Mouse (Mus musculus) induced T-regulatory cell, adult 2 months (primary cell): Measurements from ENCODE around the gene Adam19.

Experiments used
- DNase-seq: peaks from one replicate; pipeline ENCODE4 v3.0.0-alpha.2; 2012; ENCODE audit warnings: low read depth

The Adam19 gene

DNA sequence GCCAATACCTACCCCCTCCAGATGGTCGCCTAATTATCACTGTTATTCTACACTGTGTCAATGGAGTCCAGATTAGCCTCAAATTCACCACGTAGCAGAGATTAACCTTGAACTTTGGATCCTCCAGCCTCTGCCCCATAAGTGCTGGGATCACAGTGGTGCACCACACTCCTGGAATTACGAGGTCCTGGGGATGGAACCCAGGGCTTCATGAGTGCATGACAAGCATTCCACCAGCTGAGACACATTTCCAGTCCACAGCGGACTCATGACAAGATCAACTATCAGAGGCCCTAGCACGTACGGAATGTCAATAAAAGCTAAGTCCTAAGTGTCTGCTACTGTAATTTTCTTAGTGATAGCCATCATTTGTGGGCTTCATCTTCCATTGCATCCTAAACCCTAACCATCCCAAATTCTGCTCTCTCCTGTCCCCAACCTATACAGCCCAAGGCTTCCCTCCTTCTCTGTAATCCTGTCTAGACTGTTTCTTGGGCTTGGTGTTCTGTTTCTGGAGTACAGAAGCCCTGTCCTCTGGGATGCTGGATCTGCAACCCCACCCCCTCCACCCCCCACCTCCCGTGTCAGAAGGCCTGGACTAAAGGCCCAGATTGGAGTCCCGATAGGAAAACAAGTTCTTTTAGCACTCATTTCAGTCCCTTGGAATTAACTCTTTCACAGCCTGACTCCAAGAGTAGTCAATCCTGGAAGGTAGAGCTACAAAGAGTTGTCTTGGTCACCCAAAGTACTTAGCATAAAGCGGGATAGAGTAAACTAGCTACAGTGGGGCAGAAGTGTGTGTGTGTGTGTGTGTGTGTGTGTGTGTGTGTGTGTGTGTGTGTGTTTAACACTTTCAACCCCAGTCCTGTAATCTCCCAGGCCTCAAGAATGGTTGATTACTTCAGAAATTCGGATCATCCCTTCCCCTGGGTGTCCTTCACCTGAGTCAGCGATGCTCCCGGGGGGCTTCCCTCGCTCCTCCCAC is 589 bp upstream of the Adam19 start:
- DNase-seq, result no peak

DNA sequence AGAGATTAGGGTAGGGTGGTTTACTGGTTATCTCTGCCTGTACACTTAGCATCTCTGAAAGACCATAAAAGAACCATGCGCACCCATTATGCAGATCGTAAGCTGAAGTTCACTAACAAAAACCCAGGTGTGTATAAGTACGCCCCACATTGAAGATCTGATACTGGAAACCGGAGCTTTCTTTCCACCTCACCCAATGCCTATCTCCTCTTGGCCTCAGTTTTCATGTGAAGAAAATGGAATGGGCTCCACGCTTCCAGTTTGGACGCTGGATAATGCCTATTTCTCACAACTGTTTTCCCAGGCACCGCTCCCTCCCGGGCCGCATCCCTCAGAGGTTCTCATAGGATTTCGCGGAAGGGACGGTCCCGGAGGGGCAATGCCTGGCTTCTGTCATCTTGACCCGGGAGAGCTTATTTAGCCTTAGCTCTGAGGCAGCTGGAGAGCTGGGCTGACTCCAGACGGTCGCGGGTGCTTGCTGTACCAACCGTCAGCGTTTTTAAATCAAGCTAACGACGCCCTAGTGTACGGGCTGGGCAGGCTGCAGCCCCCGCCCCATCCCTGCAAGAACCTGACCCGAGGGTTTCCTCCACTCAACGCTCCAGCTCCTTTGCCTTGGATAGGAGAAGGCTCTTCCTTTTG is 1.1 kb downstream of the Adam19 start:
- peak; percentile 60 for DNase-seq

DNA sequence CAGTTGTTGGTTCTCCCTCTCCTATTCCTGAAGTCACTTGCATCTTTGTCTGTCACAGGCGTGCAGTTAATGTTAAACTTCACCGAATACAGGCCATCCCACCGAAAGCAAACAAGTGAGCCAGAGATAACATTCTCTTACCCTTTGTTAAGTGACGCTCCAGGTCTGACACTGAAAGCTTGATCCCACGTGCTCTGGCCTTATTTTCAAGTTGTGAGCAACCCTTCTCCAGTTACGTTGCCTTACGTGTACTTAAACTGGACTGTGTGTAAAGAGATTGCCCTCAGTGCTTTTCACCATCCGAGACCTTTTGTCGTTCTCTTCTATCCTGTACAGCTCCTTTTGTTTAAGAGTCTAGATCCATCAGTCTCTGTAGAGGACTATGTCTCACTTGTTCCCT is 2.2 kb downstream of the Adam19 start:
- peak; percentile 59 for DNase-seq

DNA sequence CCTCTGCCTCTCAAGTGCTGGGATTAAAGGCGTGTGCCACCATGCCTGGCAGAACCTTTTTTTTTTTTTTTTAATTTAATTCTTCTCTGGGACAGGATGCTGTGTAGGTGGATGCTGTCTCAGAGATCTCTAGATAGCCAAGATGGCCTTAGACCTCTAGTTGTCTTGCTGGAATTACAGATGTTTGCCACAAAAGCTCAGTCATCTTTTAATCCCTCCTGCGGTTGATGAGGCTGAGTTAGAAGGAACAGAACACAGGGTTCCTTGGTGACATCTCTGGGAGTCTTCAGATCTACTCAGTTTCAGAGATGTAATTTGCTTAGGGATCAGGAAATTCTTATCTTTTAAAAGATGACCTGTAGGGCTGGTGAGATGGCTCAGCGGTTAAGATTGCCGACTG is 3.1 kb downstream of the Adam19 start:
- DNase-seq, result peak; percentile 52

DNA sequence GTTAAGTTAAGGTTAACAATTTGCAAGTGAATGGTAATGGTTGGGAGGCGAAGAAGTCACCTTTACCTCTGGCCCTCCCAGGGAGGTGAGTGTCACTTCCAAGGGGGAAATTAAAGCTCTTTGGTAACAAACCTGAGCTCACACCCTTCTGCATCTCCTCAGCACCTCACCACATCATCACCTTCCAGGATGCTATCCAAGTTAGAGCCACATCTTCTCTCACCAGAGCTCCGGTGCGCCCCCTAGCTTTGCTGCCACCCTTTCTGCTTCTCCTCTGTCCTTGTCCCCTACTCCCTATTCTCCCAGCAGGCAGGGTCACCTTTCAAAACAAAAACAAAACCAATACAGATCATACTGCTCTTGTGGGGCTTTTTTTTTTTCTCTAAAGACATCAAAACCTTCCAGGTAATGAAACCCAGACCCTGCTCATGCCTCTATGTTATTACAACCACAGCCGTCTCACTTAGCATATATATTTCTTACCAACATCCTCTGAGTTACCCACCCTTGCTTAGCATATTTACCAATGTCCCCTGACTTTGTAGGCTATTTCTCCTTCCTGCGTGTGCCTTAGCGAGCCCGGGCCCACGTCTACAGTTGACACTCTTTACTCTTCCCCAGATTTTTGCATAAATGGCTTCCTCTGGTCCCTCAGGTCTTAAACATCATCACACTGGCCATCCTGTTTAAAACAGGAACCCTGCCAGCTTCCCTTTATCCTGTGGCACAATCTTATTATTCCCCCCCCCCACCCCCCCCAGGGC is 4.3 kb downstream of the Adam19 start:
- DNase-seq, result peak; percentile 64

DNA sequence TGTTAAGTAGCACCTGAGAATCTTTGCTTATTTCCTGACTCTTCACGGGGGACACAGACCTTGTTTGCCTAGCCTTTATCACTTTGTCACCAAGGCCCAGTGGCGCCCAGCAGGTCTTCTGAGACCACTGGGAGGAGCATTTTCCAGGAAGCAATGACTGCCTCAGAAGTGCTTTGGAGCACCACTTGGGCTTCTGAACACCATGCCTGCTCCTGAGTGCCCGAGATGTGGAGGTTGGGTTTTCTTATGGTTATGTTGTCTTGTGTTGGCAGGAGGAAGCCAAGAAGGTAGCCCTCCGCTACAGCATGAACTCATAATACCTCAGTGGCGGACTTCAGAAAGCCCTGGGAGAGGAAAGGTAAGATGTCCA is 4.8 kb downstream of the Adam19 start:
- peak; percentile 21 for DNase-seq

DNA sequence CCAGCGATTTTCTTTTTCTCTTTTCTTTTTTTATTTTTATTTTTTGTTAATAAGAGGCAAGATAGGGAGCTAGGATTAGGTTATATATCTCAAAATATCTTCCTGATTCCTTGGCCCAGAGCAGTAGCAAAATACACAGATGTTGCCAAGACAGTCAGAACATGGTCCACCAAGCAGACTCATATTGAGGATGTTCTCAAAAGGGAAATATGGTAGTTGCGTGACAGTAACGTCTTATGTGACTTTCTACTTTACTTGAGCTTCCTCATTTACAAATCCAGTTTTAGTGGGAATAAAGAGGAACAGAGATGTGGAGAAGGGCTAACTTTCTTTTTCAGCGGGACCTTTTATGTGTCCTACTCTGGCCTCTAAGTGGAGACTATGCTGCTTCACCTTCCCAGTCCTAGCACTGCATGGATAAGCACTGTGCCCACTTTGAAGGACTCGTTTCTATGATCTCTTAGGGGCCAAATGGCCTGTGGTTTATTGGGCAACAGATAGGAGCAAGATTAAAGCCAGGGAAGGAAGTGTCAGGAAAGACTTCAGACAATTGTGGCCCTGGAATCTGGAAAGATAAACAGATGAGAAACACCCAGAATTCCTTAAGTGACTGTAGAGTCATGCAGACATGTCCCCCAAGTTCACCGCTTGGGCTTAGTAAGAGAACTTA is 6.1 kb downstream of the Adam19 start:
- DNase-seq, result peak; percentile 12

DNA sequence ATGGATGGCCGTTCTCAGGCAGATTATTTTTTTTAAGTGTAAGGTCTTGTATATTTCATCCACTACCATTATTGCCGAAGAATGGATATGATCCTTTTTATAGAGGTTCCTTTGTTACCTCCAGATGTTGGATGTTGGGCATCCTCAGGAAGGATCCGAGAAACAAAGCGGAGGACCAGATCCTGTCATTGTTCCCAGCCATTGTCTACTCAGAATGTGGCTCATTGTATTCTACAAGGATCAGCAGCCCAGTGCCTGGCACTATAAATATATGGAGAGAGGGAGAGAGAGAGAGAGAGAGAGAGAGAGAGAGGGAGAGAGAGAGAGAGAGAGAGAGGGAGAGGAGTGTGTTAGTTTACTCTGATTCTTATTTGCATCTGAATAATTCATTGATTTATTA is 6.8 kb downstream of the Adam19 start:
- DNase-seq, result no peak

DNA sequence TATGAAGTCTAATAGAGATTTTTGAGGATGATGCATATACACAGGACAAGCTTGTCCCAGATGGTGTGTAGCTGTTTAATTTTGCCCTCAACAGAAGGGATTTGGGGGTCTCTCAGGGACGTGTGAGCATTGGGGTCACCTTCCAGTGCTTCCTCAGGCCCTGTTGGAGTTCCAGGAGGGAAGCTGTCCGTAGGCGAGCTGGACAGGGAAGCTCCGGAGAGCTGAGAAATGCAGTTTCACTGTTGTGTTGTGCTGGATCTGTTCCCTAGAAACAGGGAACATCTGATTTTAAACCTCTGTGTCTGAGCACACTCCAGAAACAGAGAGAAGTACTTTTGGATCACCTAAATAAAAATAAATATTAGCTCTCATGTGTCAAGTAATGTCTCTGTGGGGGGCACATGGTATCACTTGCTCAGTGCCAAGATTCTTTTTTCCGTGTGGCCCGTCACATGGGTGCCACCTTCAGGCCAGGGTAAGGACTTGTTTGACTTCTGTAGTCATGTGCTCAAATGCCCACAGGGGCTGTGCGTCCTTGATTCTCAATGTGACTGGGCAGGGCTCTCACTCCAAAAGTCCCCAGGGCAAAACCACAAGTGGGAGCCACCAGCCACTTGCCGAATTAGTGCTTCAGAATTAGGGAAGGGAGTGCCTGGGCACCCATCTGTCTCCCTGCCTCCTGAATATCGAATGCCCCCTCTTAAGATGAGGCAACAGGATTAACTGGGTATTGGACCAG is 7.4 kb downstream of the Adam19 start:
- DNase-seq, result peak; percentile 59

DNA sequence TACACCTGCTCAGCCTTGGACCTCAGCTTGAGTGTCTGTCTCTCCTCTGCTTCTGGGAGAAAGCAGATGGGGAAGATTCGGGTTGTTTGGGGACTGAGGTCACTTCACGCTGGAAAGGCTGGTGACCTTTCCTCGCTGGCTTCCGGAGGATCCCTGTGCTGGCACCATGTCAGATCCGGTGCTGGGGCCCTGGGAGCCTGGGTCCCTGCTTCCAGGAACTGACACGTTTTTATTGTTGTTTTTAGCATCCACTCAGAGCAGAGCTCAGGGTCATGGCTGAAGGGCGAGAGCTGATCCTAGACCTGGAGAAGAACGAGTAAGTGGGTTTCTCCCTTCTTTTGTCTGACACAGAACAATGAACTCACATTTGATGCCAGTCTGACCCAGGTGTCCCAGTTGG is 9.0 kb downstream of the Adam19 start:
- no peak for DNase-seq

DNA sequence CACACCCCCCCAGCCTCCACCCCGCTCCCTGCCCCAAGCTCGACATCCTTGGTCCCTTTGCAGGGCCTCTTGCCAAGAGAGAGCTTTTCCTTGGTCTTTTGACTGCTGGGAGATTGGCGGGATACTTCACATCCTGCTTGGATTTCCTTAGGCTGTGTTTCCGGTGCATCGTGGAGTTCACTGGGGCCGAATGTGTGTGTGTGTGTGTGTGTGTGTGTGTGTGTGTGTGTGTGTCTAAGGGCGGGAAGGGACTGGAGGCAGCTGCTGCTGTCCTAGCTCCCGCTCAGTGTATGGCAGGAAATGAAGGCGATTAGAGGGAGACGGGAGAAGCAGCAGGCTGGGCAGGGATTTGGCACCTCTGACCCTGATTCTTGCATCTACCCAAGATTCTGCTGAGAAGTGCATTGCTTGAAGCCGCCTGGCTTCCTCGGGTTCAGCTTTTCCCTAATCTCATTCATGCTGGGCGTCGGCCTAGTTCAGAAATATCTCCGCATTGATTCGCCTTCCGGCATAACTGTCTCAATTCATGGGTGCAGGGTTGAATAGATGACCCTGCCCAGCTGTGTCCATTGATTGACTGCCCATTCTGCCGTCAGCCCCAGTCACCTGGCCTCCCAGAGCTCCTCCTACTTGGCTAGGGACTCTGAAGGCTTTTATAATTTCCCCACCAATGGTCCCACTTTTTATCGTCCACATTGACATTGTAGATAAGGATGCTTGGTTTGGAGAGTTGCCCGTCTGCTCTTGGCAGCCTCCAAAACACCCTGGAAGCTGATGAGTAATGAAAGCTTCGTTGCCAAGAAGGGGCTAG is 9.6 kb downstream of the Adam19 start:
- no peak for DNase-seq

DNA sequence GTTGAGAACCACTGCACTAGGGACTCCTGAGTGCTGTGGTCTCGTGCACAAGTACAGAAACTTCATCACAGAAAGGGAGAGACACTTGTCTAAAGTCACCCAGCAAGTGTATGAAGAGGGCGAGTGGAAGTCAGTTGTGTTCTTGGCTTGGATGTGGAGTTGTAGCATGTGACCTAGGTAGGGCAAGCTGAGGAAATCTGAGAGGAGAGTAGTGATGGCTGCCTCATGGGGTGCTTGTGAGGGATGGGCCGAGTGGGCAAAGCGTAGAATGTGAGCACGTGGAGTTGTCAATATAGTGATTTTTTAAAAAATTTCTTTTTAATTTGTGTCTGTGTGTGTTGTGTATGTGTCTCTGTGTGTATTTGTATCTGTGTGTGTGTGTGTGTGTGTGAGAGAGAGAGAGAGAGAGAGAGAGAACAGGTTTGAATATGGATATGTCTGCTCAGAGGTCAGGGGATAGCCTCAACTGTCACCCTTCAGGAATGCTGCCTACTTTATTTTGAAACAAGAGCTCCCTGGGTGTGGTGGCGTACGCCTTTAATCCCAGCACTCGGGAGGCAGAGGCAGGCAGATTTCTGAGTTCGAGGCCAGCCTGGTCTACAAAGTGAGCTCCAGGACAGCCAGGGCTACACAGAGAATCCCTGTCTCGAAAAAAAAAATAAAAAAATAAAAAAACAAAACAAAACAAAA is 11.7 kb downstream of the Adam19 start:
- no peak for DNase-seq

DNA sequence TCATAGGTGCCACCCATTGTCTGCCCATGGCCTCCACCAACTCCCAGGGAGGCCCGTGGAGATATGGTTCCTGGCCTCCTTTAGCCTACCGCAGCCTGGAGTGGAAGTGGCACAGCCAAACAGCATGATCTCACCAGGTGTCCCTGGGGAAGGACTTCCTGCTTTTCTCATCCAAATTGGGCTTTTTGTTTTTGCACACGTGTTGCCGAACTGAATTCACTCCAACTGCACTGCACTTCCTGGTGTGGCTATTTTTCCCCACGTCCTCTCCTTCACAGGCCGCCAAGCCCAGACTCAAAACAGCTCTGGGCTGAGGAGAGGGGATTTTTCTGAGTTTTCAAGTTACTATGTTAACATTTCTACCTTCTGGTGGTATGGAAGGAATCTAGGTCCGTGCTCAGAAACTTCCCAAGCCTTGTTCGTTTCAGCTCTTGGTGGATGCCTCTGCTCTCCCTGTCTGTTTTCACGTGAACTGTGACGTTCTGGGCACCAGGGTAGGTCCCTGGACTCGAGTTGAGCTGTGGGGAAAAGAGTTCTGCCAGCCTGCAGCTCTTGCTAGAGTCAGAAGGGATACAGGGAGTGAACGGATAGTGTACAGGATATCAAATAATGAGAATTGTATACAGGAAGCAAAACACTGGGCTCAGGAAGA is 13.1 kb downstream of the Adam19 start:
- DNase-seq, result peak; percentile 55

DNA sequence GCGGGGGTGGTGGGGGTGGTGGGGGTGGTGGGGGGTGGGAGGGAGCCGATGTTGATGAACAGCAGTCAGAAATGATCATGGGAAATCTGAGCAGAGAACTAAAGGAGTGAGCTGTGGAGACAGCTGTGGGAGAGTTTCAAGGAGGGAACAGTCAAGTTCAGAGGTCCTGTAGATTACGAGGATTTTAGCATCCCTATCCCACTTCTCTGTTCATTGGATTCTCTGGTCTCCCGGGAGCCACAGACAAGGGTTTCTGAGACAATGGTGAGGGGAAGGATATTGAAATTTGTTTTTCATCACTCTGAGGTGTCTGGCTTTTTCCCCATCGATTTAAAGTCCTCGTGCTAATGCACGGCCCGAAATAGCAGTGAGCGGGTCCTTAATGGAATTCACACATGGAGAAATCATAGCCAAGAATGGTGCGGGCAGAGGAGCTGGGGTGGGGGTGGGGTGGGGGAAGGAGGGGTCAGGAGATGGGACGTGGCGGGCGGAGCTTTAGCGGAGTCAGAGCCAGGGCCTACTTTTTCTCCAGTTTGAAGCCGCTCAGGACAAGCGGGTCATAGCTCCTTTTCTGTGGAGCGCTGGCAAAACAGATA is 13.7 kb downstream of the Adam19 start:
- no peak for DNase-seq

DNA sequence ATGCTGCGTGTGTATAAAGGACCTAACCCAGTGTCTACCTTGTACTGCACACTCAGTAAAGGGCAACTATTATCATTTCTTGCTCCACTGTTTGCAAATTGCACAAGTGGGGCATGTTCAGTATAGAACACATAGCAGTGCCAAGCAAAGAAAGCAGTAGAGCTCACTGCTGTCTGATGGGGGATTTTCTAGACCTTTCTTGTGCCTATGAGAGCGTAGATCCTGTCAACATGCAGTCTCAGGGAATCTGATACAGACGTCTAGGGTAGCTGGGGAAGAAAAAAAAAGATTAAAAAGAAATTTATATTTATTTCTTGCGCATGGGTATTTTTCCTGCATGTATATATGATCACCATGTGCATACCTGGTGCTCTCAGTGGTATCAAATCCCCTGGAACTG is 14.4 kb downstream of the Adam19 start:
- no peak for DNase-seq

DNA sequence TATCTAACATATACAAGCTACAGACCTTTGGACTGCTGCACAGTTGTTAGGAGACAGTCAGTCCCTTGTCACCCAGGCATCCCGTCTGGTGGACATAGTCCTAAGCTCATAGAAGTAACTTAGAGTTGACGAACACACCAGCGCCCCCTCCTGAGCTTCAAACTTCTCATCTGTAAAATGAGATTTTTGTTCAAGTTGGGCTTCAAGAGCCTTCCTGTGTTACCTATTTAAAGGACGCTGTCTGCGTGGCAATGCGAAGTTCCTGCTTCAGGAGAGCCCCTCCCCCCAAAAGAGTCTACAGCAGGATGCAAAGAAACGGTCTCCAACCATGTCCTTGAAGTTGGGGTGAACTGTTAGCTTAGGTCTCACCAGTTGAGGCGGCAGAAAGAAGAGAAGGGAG is 15.0 kb downstream of the Adam19 start:
- DNase-seq, result peak; percentile 59

DNA sequence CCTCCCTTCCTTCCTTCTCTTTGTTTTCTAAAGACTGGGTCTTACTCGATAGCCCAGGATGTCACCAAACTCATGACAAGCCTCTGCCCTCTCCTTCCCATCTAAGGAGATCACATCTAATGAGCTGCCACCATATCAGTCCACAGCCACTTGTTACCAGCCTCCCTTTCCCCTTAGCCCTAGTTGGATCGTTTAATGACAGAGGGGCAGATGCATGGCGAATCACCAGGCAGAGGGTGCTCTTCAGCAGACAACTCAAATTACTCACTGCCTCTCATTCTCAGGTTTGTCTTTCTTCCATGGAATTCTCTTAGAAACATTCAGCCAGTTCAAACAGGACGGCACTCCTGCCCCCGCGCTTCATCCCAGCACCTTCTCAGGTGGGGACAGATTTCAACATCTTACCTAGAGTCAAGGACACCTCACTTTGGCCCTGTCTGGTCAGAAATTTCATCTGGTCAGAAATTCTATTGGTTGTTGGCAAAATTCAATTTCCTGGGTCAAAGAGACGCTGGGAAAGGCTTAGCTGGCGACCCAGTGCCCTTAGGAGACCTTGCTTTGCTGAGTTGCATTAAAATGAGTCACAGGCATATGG is 16.8 kb downstream of the Adam19 start:
- DNase-seq, result peak; percentile 42

DNA sequence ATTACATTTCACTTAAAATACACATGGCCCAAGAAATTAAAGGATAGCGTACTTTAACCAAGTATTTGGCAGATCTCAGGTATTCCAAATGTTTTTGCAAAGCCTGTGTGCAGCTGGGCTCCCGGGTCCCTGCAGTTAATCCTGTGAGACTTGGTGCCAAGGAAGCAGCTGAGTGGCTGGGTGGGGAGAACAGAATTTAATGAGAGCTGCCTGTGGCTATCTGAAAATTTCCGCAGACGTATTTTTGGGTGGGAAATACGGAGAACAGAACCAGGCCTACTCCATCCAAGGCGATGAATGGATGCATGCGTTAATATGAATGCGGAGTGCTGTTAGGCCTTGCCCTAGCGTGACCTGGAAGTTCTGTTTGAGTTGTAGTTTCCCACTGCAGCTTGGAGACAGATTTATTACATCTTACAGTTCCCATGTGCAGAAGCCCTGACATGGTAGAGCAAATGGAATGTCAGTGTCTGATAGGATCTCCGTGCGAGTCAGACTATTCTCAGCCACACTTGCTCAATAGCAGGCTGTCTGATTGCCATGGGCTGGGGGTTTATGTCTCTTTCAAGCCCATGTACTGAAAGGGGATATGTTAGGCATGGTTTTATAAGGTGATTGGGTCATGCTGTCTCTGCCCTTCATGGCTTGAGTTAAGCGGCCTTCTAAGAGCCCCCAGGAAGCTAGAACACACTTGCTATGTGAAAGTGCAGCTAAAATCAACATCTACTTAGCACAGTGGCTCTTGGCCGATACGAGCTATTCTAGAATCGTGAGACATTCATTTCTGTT is 17.5 kb downstream of the Adam19 start:
- peak; percentile 61 for DNase-seq
